Mouse (Mus musculus): ENCODE measurements around the gene Ccdc183. TPM values are rescaled to one million over a fixed set of nuclear protein-coding genes. Genes with fewer than 3 reads are reported as not detected.

Ccdc183 gene
- total and polyA plus RNA-seq, 2 experiments from 2014 or later: 0.23 TPM; not detected in 1

GRCm38 (mm10) chr2:25591863-25592262 is 25.6 kb downstream of the Ccdc183 start:
- no peak for ATAC-seq (ENCODE audit: insufficient read depth, low read depth)
- Histone ChIP-seq H3K27ac (ENCODE audit: low read depth) (no peak overlapping the region), H3K9me3 (replicated peaks; ENCODE audit: control insufficient read depth, low read length) (no peaks in the 10 kb centered on the region), H3K9ac (replicated peaks; ENCODE audit: low read depth, low read length) (no peak overlapping the region), H3K36me3 (replicated peaks; ENCODE audit: control insufficient read depth, insufficient read depth, low read length) (peaks cover 67% of the 10 kb centered on the region), H3K4me2 (ENCODE audit: low read depth, low read length) (no peak overlapping the region), H3K27me3 (ENCODE audit: control insufficient read depth, insufficient read depth, low read length) (no peaks in the 10 kb centered on the region), H3K4me1 (ENCODE audit: control insufficient read depth, insufficient read depth) (peaks cover 9% of the 10 kb centered on the region), H3K4me3 (ENCODE audit: low read depth, low read length) (no peak overlapping the region)
- 88% methylated on average over 2 of the region's 2 CpGs for WGBS
- TF ChIP-seq CTCF (IDR thresholded peaks at IDR 0.05; ENCODE audit: low read depth) (peak; percentile 25; the same call in 1 of the 2 replicates), EP300 (IDR thresholded peaks at IDR 0.05; ENCODE audit: low read depth) (no peak)
- DNase-seq (ENCODE audit: low spot score): no peak

- peaks cover 59% of the 10 kb centered on the region for H3K36me3 ChIP-seq (replicated peaks; ENCODE audit: control insufficient read depth, insufficient read depth, low read length)
These were observed 29.1 kb downstream of the Ccdc183 start for GRCm38 (mm10) chr2:25588227-25588907.

GRCm38 (mm10) chr2:25587290-25587689 is 30.2 kb downstream of the Ccdc183 start:
- Histone ChIP-seq H3K27me3 (ENCODE audit: control insufficient read depth, insufficient read depth, low read length) (no peaks in the 10 kb centered on the region), H3K9me3 (replicated peaks; ENCODE audit: control insufficient read depth, low read length) (no peaks in the 10 kb centered on the region), H3K36me3 (replicated peaks; ENCODE audit: control insufficient read depth, insufficient read depth, low read length) (peaks cover 55% of the 10 kb centered on the region), H3K4me1 (ENCODE audit: control insufficient read depth, insufficient read depth) (peaks cover 17% of the 10 kb centered on the region), H3K9ac (replicated peaks; ENCODE audit: low read depth, low read length) (no peak overlapping the region), H3K4me3 (ENCODE audit: low read depth, low read length) (no peak overlapping the region), H3K27ac (ENCODE audit: low read depth) (no peak overlapping the region), H3K4me2 (ENCODE audit: low read depth, low read length) (no peak overlapping the region; the same call in 1 of the 2 replicates)
- DNase-seq (ENCODE audit: low spot score) (no peak), ATAC-seq (ENCODE audit: insufficient read depth, low read depth) (peak; percentile 1; the same call in 1 of the 2 replicates)
- 85% methylated on average over 8 of the region's 8 CpGs for WGBS
- TF ChIP-seq EP300 (IDR thresholded peaks at IDR 0.05; ENCODE audit: low read depth) (no peak), CTCF (IDR thresholded peaks at IDR 0.05; ENCODE audit: low read depth) (no peak)

More at GRCm38 (mm10) chr2:25588227-25588907, 29.1 kb downstream of the Ccdc183 start:
- Histone ChIP-seq H3K9me3 (replicated peaks; ENCODE audit: control insufficient read depth, low read length) (no peaks in the 10 kb centered on the region), H3K4me3 (ENCODE audit: low read depth, low read length) (no peak overlapping the region), H3K27me3 (ENCODE audit: control insufficient read depth, insufficient read depth, low read length) (no peaks in the 10 kb centered on the region), H3K27ac (ENCODE audit: low read depth) (no peak overlapping the region), H3K9ac (replicated peaks; ENCODE audit: low read depth, low read length) (no peak overlapping the region), H3K4me2 (ENCODE audit: low read depth, low read length) (no peak overlapping the region), H3K4me1 (ENCODE audit: control insufficient read depth, insufficient read depth) (peaks cover 12% of the 10 kb centered on the region)
- DNase-seq (ENCODE audit: low spot score) (peak; percentile 19), ATAC-seq (ENCODE audit: insufficient read depth, low read depth) (peak; percentile 52)
- 78% methylated on average over 8 of the region's 8 CpGs for WGBS
- TF ChIP-seq CTCF (IDR thresholded peaks at IDR 0.05; ENCODE audit: low read depth) (0 out of 2 replicates have a peak, but pooled peaks have one; percentile 18), EP300 (IDR thresholded peaks at IDR 0.05; ENCODE audit: low read depth) (no peak)

GRCm38 (mm10) chr2:25585601-25586000 is 31.9 kb downstream of the Ccdc183 start:
- peaks cover 28% of the 10 kb centered on the region for H3K4me1 ChIP-seq (ENCODE audit: control insufficient read depth, insufficient read depth)
- no peak overlapping the region for H3K4me3 ChIP-seq (ENCODE audit: low read depth, low read length)
- DNase-seq (ENCODE audit: low spot score) (no peak), ATAC-seq (ENCODE audit: insufficient read depth, low read depth) (no peak)
- TF ChIP-seq CTCF (IDR thresholded peaks at IDR 0.05; ENCODE audit: low read depth) (no peak), EP300 (IDR thresholded peaks at IDR 0.05; ENCODE audit: low read depth) (no peak)
- H3K4me2 ChIP-seq (ENCODE audit: low read depth, low read length): no peak overlapping the region
- H3K9me3 ChIP-seq (replicated peaks; ENCODE audit: control insufficient read depth, low read length): no peaks in the 10 kb centered on the region
- no peak overlapping the region for H3K9ac ChIP-seq (replicated peaks; ENCODE audit: low read depth, low read length)
- peaks cover 38% of the 10 kb centered on the region for H3K36me3 ChIP-seq (replicated peaks; ENCODE audit: control insufficient read depth, insufficient read depth, low read length)
- H3K27me3 ChIP-seq (ENCODE audit: control insufficient read depth, insufficient read depth, low read length): peaks cover 8% of the 10 kb centered on the region
- WGBS: 66% methylated on average over 3 of the region's 3 CpGs
- no peak overlapping the region for H3K27ac ChIP-seq (ENCODE audit: low read depth)

- DNase-seq (ENCODE audit: low spot score): no peak
- Histone ChIP-seq H3K36me3 (replicated peaks; ENCODE audit: control insufficient read depth, insufficient read depth, low read length) (peaks cover 31% of the 10 kb centered on the region), H3K9me3 (replicated peaks; ENCODE audit: control insufficient read depth, low read length) (no peaks in the 10 kb centered on the region), H3K4me2 (ENCODE audit: low read depth, low read length) (no peak overlapping the region), H3K4me1 (ENCODE audit: control insufficient read depth, insufficient read depth) (peaks cover 32% of the 10 kb centered on the region), H3K27ac (ENCODE audit: low read depth) (no peak overlapping the region), H3K27me3 (ENCODE audit: control insufficient read depth, insufficient read depth, low read length) (peaks cover 15% of the 10 kb centered on the region), H3K4me3 (ENCODE audit: low read depth, low read length) (no peak overlapping the region), H3K9ac (replicated peaks; ENCODE audit: low read depth, low read length) (no peak overlapping the region)
- ATAC-seq (ENCODE audit: insufficient read depth, low read depth): no peak
- WGBS: 84% methylated on average over 4 of the region's 4 CpGs
- TF ChIP-seq CTCF (IDR thresholded peaks at IDR 0.05; ENCODE audit: low read depth) (no peak), EP300 (IDR thresholded peaks at IDR 0.05; ENCODE audit: low read depth) (no peak)
These were observed 32.6 kb downstream of the Ccdc183 start for GRCm38 (mm10) chr2:25584856-25585255.
